ENCODE assay signal across 9 mouse cellular contexts in the genomic region with DNA sequence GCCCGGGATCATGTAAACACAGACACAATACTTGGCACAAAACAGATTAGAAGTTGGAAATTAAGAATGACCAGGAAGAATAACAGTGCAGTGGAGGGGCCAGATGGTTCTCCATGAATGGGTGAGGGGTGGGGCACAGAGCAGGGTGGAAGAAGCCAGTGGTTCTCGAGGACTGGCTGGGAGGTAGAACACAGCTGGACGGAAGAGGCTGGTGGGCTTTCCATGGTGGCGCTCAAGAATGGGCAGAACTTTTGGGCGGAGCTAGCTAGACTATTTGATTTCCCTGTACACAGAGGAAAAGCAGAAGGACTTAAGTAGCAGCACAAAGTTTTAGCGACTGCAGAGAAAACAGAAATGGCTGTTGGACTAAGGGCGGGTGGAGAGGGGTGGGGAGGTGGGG.
A peak's percentile ranks its signal among the peaks of the same experiment; 100 is the strongest.
DNase-seq lines count a peak whose midpoint lies in the region; ATAC-seq lines count a peak whose summit lies in the region.
"Had no signal": no experiment of that assay in that cellular context is flagged by ENCODE, and none has a peak within 500 bp of the region (broad histone marks: within the 10 kb centered on the region; RNA-seq: fewer than 3 reads in every experiment).

No protein-coding gene starts in this region.

- ATAC-seq in heart, embryonic 13.5 days (ENCODE audit: extremely low read depth, insufficient number of reproducible peaks, low FRiP score, low TSS enrichment): no peak
- ATAC-seq in common myeloid progenitor, adult 5-6 weeks (replicated peaks; ENCODE audit: low read depth, poor library complexity, severe bottlenecking): peak; percentile 34
- ATAC-seq in intestine, embryonic 16.5 days: no peak
- ATAC-seq in midbrain, embryonic 11.5 days (ENCODE audit: low FRiP score): peak; percentile 49
- ATAC-seq in cerebellum, adult (ENCODE audit: insufficient number of reproducible peaks, low FRiP score, low TSS enrichment): no peak

- no peak overlapping the region for H3K27ac ChIP-seq in heart, embryonic 13.5 days (replicated peaks)
- H3K27ac ChIP-seq in intestine, embryonic 16.5 days (ENCODE audit: low read length): no peak overlapping the region
- no peak overlapping the region for H3K27ac ChIP-seq in midbrain, embryonic 11.5 days (ENCODE audit: low read depth, low read length)

- no peak overlapping the region for H3K9ac ChIP-seq in heart, embryonic 13.5 days
- no peak overlapping the region for H3K9ac ChIP-seq in intestine, embryonic 16.5 days (ENCODE audit: low read depth, low read length)
- no peak overlapping the region for H3K9ac ChIP-seq in midbrain, embryonic 11.5 days (ENCODE audit: low read length)

- intact Hi-C loops in heart, postnatal 10 days (cut with DNase I): no loop called here

- WGBS in heart, embryonic 13.5 days: 42% methylated on average over 7 of the region's 7 CpGs
- WGBS in intestine, embryonic 16.5 days: 30% methylated on average over 7 of the region's 7 CpGs
- 50% methylated on average over 7 of the region's 7 CpGs for WGBS in midbrain, embryonic 11.5 days

- H3K4me3 ChIP-seq in heart, embryonic 13.5 days: 0 out of 2 replicates have a peak overlapping the region, but pooled peaks have one; percentile 6
- no peak overlapping the region for H3K4me3 ChIP-seq in intestine, embryonic 16.5 days (ENCODE audit: low read length)
- H3K4me3 ChIP-seq in midbrain, embryonic 11.5 days (ENCODE audit: low read depth, low read length): no peak overlapping the region

- no peaks in the 10 kb centered on the region for H3K9me3 ChIP-seq in heart, embryonic 13.5 days
- H3K9me3 ChIP-seq in intestine, embryonic 16.5 days (ENCODE audit: control insufficient read depth, low read length): no peaks in the 10 kb centered on the region
- H3K9me3 ChIP-seq in midbrain, embryonic 11.5 days (ENCODE audit: control insufficient read depth, low read length): no peaks in the 10 kb centered on the region

- peaks cover 21% of the 10 kb centered on the region for H3K4me1 ChIP-seq in heart, embryonic 13.5 days
- 0 out of 2 replicates have a peak, but pooled peaks cover 3% of the 10 kb centered on the region for H3K4me1 ChIP-seq in intestine, embryonic 16.5 days (ENCODE audit: control insufficient read depth, insufficient read depth, low read length)
- no peaks in the 10 kb centered on the region for H3K4me1 ChIP-seq in midbrain, embryonic 11.5 days (ENCODE audit: control insufficient read depth, insufficient read depth, low read length)

- no peak for DNase-seq in heart, postnatal 10 days
- no peak for DNase-seq in midbrain, embryonic 11.5 days (ENCODE audit: low spot score, missing footprints)
- no peak for DNase-seq in kidney, adult 11 months
- DNase-seq in urinary bladder, postnatal 14 days (ENCODE audit: low spot score): no peak
- DNase-seq: adrenal gland, adult 8-10 months had no signal

- H3K4me2 ChIP-seq in heart, embryonic 13.5 days: peak overlapping the region; percentile 53
- peak overlapping the region; percentile 14; the same call in 1 of the 2 replicates for H3K4me2 ChIP-seq in intestine, embryonic 16.5 days (ENCODE audit: low read depth, low read length)
- H3K4me2 ChIP-seq in midbrain, embryonic 11.5 days: no peak overlapping the region

- H3K36me3 ChIP-seq in heart, embryonic 13.5 days: no peaks in the 10 kb centered on the region
- no peaks in the 10 kb centered on the region for H3K36me3 ChIP-seq in intestine, embryonic 16.5 days (ENCODE audit: control insufficient read depth, insufficient read depth, low read length)
- H3K36me3 ChIP-seq in midbrain, embryonic 11.5 days (ENCODE audit: control insufficient read depth, insufficient read depth, low read length): no peaks in the 10 kb centered on the region

- no peaks in the 10 kb centered on the region for H3K27me3 ChIP-seq in heart, embryonic 13.5 days (replicated peaks)
- no peaks in the 10 kb centered on the region for H3K27me3 ChIP-seq in intestine, embryonic 16.5 days (replicated peaks; ENCODE audit: control insufficient read depth, insufficient read depth, low read length)
- no peaks in the 10 kb centered on the region for H3K27me3 ChIP-seq in midbrain, embryonic 11.5 days (ENCODE audit: control insufficient read depth, insufficient read depth, low read length)

Comparison
In these comparisons a context has a peak if more than half of its experiments do, and no peak if none do; other contexts are left out.
1. ATAC-seq: peak in common myeloid progenitor, adult 5-6 weeks (single experiment) and midbrain, embryonic 11.5 days (single experiment); none in heart, embryonic 13.5 days (single experiment), intestine, embryonic 16.5 days (single experiment) and cerebellum, adult (single experiment).